Mouse (Mus musculus) inflammation-experienced regulatory T-cells, adult 16 weeks (primary cell): ENCODE data around the gene Prokr2. TPM values are rescaled to one million over a fixed set of nuclear protein-coding genes. Genes with fewer than 3 reads are reported as not detected.

Source experiments
- polyA plus RNA-seq: library from polyadenylated mRNA; unstranded; fragments of 100-300 nt; shearing (Covaris generic); gene quantifications from one replicate; pipeline ENCODE4 v1.2.1, GENCODE M21; 2017

The Prokr2 gene
- polyA plus RNA-seq = 0.13 TPM

GRCm38 (mm10) chr2:132385194-132385838 is at the start of gene Prokr2:
Gene Prokr2, minus strand, starts transcription at chr2:132385447.

Other genes with a start within 250 kb of the Prokr2 start
- 44.6 TPM for gene Slc23a2, start 240.3 kb downstream of the Prokr2 start, polyA plus RNA-seq
- gene Tmem230, start 137.6 kb downstream of the Prokr2 start, polyA plus RNA-seq = 65.0 TPM
- 166 TPM for gene Pcna, start 132.1 kb downstream of the Prokr2 start, polyA plus RNA-seq
- 35.5 TPM for gene Cds2, start 122.3 kb downstream of the Prokr2 start, polyA plus RNA-seq
- gene Gpcpd1, start 202.3 kb upstream of the Prokr2 start, polyA plus RNA-seq = 90.1 TPM